Mouse (Mus musculus) megakaryocyte progenitor cell, adult 5-6 weeks (primary cell): ENCODE results near the gene Prkci. TPM values are rescaled to one million over a fixed set of nuclear protein-coding genes. Genes with fewer than 3 reads are reported as not detected.

Source experiments
- ATAC-seq: replicated peaks from 2 replicates; pipeline ENCODE4 v1.8.0; 2016; ENCODE audit warnings: mild to moderate bottlenecking, moderate TSS enrichment, inconsistent platforms; ENCODE audit not compliant: poor library complexity
- total RNA-seq, 2 experiments: library from RNA; stranded (forward) in 1 of 2; stranded (reverse) in 1 of 2; fragments of 157-497, 149-512 nt in 1 of 2; fragments of 200-1000 nt in 1 of 2; gene quantifications; 2 replicates each; pipeline versions ENCODE4 v1.2.3 to v1.2.4; 2015 to 2017

Prkci gene
- 20.1 TPM in 2 replicates for total RNA-seq (2015)
- total RNA-seq (2017), result 18.9 and 19.1 TPM in 2 replicates

DNA sequence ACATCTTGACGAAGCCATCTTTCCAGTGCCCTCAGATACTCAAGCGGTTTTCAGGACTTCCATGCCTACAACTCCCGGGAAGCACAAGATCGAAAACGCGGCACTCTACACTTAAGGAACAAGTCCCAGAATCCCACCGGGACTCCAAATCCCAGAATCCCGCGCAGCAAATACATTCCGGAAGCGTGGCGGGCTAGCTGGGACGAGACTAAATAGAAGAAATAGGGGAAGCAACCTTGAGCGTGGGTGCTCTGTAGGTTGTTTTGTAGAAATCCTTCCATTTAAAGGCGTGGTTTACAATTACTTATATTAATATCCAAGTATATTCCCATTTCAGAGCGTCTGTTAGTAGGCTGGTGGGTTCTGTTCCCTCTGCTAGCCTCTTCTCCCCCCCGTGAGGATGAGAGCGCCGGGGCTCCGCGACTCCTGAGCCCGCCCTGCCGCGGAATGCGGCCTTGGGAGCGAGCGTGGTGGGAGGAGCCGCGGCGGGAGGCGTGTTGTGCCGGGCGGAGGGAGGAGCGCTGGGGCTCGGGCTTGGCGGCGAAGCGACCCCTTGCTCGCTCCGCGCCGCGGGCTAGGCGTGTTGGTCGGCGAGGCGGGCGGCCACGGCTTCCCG, at the start of gene Prkci:
Gene Prkci (plus strand): TSS at position 465 of the 616 bp plus-strand sequence.
- ATAC-seq, result peak; percentile 94

DNA sequence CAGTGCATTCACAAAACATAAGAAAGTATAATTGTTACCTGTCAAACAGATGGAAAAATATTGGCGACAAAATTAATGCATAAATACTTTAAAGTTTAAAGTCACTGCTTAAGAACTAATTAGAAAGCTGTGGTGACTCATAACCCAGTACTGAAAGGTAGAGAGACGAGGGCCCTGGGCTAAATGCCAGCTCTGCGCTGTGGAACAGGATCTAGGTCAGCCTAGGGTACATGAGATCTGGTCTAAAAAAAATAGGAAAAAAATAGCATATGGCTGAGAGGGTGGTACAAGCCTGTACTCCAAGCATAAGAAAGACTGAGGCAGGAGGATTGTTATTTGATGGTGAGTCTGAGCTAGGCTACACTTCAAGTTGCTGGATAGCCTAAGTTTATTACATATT, 43.9 kb upstream of the Prkci start:
- ATAC-seq, result no peak

DNA sequence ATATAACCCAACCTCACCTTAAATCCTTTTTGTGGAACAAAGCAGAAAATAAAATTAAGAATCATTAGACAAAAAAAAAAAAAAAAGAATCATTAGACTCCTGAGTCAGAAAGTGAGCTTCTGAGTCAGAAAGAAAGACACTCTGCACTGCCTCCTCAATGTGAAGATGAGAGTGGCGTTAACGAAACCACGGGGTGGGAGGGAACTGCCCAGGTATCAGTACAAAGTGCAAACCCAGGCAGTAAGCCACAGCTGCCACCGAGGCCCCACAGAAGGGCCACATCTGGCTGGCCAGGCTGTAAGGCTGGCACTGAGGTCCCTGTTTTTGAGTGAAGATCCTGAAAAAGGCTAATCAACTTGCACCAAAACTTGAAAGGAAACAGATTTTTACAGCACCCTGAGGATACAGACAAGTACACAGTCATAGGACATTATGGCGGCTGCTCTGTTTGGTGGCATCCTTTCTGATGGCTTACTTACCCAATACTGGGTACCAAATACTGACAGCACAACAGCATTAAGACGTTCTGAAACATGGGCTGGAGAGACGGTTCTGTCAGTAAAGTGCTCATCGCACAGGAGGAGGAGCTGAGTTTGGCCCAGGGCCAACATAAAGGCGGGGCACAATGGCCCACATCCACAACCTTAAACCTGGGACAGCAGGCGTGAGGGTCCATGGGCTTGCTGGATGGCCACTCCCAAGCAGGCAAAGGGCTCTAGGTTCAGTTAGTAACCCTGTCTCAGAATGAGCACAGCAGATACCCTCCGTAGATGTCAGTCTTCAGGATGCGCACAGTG, 43.1 kb upstream of the Prkci start:
- ATAC-seq, result peak; percentile 60

DNA sequence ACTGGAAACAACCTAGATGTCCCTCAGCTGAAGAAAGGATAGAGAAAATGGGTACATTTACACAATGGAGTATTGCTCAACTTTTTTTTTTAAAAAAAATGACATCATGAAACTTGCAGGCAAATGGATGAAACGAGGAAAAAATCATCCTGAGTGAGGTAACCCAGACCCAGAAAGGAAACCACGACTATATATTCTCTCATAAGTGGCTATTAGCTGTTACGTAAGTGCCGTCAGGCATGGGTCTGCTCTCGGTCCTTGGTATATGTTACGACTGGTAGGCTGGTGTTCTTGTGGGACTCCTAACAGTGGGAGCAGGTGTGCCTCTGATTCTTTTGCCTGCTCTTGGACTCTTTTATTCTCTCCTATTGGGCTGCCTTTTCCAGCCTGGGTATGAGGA, 39.2 kb upstream of the Prkci start:
- ATAC-seq, result peak; percentile 80

DNA sequence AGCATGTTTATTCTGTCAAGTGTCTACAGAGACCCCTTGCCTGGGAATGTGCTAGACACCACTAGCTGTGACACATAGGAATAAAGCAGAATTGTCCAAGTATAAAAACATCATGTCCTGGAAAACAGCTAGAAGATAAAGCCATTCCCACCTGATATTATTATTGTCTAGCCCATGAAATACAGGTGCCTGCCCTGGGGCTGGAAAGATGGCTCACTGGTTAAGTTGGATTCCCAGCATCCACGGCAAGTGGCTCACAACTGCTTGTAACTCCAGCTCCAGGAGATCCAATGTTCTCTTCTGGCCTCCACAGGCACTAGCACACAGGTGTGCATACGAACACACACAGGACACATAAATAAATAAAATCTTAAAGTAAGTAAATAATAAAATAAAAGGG, 36.8 kb upstream of the Prkci start:
- ATAC-seq, result no peak

DNA sequence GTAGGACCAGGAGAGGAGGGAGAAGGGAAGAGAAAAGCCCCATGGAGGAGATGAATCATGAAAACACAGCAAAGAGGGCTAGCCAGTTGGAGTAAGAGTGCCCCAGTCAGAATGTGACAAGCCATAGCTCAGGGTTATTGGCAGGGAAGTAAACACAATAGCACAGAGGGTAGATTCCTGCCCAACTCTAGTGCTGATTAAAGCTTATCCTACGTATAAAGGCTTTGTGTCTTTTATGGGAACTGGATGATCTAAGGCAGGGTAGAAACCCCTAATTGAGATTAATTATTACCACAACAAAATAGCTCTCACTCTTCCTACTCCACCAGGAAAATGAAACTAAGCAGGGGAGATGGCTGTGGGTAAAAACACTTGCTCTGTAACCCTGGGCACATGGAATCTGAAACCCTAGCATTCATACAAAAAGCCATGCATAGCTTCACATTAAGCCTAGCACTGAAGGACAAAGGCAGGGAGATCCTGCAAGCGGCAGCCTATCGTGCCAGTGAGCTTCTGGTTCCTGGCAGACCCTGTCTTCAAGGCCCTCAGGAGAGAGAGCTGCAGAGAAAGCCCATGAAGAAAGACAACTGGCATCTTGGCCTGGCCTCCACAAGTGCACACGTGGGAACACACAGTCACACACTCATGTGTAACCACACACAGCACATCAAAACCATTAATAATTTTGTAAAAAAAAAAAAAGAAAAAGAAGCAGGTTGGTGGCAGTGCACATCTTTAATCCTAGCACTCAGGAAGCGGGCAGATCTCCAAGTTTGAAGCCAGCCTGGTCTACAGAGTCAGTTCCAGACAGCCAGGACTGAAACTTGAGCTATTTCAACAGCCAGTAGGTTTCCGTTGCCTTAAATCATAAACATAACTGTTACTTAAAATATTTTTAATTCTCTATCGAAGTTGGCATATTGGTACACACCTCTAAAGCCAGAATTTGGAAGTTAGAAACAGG, 35.4 kb upstream of the Prkci start:
- ATAC-seq, result no peak

DNA sequence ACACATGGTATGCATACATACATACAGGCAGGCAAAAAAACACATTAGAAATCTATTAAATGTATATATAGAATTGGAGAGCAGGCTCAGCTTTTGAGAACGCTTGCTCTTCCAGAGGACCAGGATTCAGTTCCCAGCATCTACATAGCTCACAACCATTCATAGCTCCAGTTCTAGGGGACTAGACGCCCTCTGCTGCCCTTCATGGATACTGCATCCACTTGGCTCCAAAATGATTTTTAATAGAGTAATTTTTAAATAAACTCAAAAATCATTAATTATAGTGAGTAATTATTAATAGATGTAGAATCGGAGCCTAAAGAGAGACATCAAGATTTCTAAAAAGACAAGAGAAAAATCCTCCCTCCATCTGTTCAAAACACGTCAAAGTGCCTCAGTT, 32.4 kb upstream of the Prkci start:
- no peak for ATAC-seq

DNA sequence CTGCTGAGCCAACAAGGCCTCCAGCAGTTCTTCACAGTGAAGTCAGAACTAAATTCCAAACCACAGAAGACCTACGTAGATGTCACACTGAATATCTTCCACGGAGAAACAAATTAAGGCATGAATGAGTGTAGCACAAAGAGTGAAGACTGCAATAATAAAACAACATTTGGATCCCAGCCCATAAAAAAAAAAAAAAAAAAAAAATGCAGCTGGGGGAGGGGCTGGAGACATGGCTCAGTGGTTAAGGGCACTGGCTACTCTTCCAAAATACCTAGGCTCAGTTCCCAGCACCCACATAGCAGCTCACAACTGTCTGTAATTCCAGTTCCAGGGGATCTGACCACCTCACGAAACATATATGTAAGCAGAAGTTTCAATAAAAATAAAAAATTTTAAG, 31.3 kb upstream of the Prkci start:
- no peak for ATAC-seq

DNA sequence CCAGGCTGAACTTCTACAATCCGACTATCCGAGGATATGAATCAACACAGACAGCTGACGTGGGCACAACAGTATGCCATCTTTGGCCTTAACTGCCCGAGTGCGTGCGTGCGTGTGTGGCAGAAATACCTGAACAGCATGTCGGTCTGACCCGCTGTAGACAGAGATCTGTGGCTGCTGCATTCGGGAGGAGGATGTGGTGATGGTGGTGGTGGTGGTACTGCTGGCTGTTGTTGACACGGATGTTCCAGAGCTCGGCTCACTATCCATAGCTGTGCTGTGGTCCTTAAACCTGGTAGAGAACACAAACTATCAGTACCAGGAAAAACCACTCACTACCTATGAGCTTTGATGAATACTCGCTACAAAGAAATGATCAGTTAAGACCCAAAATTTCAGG, 29.9 kb upstream of the Prkci start:
- ATAC-seq, result no peak

DNA sequence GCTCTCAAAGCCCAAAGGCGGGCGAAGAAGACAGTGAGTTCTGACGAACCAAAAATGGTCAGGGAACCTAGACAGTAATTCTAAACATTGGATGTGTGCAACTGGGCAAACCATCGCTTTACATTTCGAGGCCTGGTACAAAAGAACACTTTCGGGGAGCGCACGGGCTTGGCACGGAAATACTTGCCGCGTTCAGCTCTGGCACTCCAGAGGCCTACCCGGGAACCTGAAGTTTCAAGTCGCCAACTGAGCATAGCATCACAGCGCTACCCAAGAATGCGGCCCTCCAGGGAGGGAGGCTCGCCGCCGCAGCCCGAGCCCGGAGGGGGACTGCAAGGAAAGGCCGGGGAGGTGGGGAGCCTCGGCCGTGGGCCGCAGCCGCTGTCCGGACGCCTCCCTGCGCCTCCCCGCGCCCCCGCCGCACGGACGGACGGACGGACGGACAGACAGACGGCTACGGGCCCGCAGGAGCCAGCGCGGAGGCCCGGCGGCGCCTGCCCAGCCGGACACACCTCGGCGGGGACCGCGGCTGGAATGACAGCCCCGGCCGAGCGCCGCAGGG, 26.9 kb upstream of the Prkci start:
- peak; percentile 54 for ATAC-seq

DNA sequence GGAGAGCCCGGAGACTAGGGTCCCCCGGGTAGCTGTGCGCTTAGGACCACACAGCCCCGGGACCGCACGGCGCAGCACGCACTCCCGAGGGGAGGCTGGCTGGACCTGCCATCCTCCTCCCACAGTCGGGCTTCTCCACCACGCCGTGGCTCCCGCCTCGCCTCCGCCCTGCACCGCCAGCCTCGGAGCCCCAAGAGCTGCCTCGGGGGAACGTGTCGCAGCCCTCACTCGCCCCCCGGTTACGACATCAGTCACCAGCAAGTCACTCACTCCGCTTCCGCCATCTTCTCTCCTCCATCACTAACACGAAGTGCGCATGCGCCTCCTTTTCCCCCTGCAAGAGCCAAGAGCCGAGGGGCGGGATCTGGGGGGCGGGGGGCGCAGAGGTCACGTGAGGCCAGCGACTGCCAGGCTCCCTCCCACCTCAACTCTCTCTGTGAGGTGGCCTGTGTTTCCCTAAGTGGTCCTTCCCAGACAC, 26.4 kb upstream of the Prkci start, which contains the start of gene Phc3:
Gene Phc3 (minus strand): TSS at position 312 of the 478 bp plus-strand sequence.
- ATAC-seq, result peak; percentile 90

DNA sequence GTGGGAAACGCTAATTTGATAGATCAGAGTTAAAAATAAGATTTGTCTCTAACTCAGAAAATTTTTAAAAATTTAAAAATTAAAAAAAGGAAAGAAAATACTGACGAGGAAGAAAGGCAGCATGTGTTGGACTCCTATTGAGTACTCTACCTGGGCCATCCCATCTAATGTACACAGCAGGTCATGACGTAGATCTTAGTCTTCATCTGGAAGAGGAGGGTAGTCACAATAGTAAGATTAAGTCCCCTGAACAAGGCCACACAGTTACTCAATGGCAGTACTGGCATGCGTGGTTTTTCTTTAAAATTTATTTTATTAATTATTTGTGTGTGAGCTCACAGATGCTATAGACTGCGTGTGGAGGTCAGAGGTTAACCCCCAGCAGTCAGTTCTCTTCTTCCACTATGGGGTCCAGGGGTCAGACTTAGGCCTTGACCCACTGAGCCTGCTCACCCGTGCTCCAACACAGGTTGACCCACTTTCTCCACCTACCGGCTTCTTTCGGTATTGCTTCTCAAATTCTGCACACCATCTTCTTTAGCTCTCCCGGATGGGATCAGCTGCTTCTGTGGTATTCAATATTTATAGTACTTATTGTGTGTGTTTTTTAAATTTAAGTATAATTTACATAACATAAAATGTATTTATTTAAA, 20.3 kb upstream of the Prkci start:
- peak; percentile 98 for ATAC-seq

DNA sequence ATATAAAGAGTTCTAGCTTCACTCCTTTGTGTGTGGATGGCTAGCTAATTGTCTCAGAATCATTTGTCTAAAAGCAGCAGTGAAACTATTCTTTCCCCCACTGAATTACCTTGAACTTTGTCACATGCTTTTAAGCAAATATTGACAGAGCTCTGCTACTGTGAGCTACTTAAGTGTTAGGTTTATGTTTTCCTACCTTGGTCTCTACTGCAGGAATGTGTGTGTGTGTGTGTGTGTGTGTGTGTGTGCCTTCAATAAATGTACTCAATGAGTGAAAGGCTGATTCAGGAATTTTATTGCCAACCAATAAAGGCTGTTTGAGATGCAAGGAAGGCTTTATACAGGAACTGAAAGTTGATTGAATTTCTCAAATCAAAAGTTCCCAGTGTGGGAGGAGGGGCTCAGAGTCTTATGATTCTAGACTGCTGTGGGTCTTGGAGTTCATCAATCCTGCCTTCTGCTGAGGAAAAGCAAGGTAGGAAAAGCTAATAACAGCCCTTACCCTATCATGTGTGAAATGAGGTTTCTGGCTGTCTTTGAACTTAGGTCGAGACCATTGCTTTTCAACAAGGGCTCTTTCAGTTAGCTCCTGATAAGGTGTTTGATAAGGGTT, 18.4 kb upstream of the Prkci start:
- ATAC-seq, result no peak

DNA sequence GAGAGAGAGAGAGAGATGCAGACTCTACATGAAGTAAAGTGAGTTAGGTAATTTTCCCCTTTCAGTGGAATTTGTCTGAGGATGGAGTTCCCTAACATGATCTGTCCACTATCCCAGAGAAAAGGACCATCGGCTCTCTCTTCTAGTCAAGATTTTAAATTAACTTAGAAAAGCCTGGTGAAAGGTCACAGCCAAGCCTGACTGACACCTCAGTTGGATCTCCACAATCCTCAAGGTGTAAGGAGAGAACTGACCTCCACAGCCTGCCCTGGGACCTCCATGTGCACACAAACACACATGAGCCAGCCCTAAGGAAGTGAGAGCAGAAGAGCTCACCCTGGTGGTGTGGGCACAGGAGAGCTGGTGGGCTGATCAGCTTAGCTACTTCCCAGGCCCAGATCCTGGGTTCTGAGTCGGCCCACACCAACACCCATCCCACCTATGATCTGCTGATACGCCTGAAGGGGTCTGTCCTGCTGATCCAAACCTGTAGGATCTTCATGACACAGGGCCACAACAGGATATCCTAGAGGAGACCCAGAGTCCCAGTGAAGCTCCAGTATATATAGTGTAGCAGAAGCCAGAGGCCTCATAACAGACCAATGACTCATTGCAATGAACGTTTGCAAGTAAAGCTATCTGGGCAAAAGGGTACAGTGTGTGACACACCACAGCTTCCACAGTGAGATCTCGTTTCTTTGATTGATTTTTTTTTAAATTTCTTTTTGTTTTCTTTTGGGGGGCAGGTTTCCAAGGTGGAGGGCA, 13.7 kb upstream of the Prkci start:
- ATAC-seq, result 0 out of 2 replicates have a peak, but pooled peaks have one; percentile 31

DNA sequence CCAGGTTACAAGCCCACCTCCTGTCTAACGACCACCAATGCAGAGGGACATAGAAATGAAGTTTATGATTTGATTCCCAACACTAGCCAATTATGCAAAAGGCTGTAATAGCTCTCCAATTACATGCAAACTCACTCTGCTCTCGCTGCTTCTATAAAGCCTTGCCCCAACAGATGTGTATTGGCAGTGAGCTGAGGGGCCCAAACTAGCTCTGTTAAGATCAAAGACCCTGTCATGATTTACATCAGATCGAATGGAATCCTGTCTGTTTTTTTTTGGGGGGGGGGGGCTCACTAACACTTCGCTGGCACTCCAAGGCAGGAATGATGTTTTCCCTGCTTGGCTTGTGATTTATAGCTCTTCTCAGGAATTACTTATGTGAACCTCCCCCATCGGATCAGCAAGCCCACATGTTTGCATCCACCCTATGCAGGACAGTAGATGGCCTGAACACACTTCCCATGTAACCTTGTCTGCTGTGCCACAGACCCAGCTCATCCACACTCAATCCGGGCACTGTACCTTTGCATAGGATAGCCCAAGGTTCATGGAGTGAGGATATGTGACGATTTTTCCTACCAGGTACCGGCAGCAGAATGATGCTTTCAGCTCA, 12.5 kb upstream of the Prkci start:
- no peak for ATAC-seq

DNA sequence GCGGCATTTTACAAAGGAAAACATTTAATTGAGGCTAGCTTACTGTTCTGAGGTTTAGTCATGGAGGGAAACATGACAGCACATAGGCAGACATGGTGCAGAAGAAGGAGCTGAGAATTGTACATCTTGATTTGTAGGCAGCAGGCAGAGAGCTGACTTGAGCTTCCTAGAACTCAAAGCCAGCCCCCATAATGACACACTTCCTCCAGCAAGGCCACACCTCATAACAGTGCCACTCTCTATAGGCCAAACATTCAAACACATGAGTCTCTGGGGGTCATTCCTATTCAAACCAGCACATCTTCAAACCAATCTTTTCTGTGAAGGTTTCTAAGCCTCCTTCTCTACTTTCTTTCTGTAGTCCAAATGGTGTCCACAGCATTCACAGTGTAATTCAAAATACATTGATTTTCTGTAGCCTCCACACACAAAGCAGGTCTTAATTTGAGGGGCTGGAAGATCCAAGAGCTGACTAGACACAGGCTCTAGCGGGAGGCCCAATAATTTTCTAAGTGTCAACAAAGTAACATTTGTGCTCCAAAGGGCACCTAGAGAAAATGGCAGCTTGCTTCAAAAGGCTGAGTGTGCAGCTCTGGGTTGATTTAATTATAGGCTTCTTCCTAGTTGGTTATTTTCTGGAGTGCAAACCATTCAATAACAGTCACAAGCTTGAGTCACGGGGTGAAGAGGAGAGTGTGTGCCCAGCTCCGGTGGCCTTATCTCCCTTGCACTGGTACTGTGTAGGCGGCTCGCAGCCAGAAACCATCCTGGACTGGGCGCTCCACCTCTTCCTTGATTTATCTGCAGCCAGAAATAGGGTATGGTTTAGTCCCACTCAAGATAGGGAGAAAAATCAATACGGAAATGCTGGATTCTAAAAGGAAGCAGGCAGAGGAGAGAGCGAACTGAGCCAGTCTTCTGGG, 7.9 kb upstream of the Prkci start:
- peak; percentile 97 for ATAC-seq

DNA sequence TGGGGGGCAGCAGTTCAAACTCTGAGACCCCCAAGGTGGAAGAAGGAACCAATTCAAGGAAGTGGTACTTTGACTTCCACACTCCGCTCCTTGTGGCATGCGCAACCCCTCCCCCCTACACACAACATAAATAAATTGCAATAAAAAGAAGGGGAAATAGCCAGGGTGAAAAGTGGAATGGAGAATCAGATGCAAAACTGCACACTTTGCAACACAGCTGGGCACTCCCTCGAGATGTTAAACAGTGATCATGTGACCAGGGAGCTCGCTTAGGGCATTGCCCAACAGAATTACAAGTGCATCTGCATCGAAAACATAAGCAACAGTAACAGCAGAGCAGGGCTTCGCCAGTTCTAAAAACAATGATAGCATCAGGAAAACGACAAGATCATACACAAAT, 3.4 kb upstream of the Prkci start:
- ATAC-seq, result peak; percentile 10
